Mouse (Mus musculus): ENCODE measurements at regions not wholly inside any gene's neighbourhood (a gene's known extent, or its start where the extent isn't known, plus 50 kb on each side); places are given as distances from the start of the nearest gene placed in this dataset.

DNA sequence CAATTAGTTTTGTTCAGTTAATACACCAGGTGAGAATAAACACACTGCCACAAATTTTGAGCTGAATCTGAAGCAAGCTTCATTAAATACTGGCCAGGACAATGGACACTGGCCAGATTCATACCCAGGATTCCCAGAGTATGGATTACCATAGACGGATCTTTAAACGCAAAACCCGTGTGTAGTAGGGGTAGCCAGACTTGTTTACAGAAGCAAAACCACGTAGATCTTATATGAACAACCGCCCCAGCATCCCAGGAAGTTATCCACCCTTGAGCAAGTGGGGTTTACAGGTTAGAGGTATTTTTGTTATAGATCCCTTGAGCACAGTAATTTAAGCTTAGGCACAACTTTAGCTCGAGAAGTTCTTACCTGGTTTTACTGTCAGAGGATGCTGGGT, 71.1 kb upstream of the Ezr start:
- TF ChIP-seq GATA4 (IDR thresholded peaks at IDR 0.05; ENCODE audit: insufficient replicate concordance, low read length) = no peak

DNA sequence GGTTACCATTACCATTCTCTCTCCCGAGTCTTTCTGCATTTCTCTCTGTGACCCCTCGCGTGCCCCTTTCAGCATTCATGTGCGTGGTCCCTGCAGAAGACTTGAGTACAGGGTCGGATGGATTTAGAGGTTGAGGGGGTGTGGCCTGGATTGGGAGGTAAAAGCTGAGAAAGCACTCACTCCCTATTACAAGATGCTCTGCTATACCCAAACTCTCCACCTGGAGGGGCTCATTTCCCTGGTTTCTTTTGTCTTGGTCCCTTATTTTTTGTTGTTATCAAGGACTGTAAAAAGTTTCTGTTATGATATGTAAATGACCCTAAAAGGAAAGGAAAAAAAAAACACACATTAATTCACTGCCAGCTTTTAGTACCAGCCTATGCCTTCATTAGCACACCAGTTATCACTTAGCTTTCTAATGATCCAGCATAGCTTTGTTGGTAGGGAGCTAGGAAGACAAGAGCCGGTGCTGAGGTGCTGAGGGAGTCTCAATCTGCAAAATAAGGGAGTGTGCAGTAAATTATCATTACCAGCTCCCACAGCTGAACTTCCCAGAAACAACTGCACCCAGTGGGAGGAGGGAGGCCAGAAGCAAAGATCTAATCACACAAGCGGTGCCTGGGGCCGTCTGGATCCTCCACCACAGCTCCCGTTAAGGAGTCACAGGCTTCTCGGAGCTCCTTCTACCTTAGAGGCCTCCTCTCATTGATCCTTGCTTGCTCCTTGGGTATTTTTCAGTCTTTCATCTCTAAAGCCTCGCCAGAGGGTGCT, 69.8 kb upstream of the Ezr start:
- no peak for TF ChIP-seq GATA4 (IDR thresholded peaks at IDR 0.05; ENCODE audit: insufficient replicate concordance, low read length)

GRCm38 (mm10) chr17:6850513-6850912, 67.9 kb upstream of the Ezr start:
- no peak for TF ChIP-seq GATA4 (IDR thresholded peaks at IDR 0.05; ENCODE audit: insufficient replicate concordance, low read length)

- TF ChIP-seq GATA4 (IDR thresholded peaks at IDR 0.05; ENCODE audit: insufficient replicate concordance, low read length) = peak; percentile 39; the same call in 1 of the 2 replicates
Observed at GRCm38 (mm10) chr17:6841781-6842465, 59.3 kb upstream of the Ezr start.

DNA sequence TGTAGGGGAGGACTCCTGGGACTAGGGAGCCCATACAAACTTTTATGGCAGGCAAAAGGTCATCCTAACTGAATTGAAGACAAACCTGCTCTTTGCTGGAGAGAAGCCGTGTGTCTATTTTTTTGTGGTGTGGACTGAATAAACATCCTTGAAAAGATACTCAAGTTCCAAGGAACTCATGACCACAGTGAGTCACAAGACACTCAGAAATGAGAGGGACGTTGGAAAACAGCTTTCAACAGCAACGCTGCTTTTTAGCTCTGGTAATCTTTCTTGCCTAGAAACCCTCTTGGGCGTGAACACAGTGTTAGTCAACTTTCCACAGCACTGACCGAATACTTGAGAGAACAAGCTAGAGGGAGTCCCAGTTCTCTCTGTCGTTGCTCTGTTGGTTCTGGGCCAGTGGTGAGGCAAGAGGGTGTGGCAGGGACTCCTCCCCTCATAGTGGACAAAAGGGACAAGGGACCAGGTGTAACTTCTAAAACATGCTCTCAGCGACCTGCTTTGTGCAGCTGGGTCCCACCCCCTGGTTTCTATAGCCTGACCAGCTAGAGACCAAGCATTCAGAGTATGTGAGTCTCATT, 52.8 kb upstream of the Ezr start:
- no peak for TF ChIP-seq GATA4 (IDR thresholded peaks at IDR 0.05; ENCODE audit: insufficient replicate concordance, low read length)
